Mouse (Mus musculus): ENCODE measurements around the gene Nqo1. TPM values are rescaled to one million over a fixed set of nuclear protein-coding genes. Genes with fewer than 3 reads are reported as not detected.

Nqo1 gene
- polyA plus RNA-seq, 1 experiment from 2014 or later = 10.3 TPM

DNA sequence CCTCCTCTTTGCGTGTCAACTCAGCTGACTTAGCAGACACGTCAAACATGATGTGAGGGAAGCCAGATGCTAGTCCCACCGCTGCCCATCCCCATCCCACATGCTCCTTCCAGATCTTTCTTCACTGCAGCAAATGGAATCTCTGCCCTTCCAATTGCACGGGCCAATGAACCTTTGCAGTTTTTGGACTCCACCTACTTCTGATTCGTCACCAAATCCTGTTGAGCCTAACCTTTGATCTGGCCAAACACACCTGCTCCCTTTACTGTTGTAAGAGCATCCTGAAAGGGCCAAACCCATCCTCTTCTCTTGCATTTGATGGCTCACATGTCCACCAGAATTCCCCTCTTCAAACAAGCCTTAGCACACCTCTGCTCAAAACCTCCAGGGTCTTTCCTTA, 18.4 kb downstream of the Nqo1 start:
- 59% methylated on average over 5 of the region's 5 CpGs for WGBS
- no peak for ATAC-seq (ENCODE audit: low FRiP score, low TSS enrichment)
- no peaks in the 10 kb centered on the region for H3K9me3 ChIP-seq (ENCODE audit: control insufficient read depth, low read length)
- no peak overlapping the region for H3K4me2 ChIP-seq (replicated peaks; ENCODE audit: low read depth, low read length)
- no peak overlapping the region for H3K27ac ChIP-seq (ENCODE audit: low read depth, low read length)
- H3K9ac ChIP-seq (ENCODE audit: low read depth, low read length) = no peak overlapping the region
- H3K4me3 ChIP-seq (ENCODE audit: low read length) = no peak overlapping the region
- H3K27me3 ChIP-seq (ENCODE audit: control insufficient read depth, insufficient read depth, low read length) = no peaks in the 10 kb centered on the region
- no peaks in the 10 kb centered on the region for H3K4me1 ChIP-seq (ENCODE audit: control insufficient read depth, insufficient read depth, low read length)
- peaks cover 7% of the 10 kb centered on the region; the same call in 1 of the 2 replicates for H3K36me3 ChIP-seq (ENCODE audit: control insufficient read depth, insufficient read depth, low read length)

GRCm38 (mm10) chr8:107382898-107383297, 20.1 kb downstream of the Nqo1 start:
- 74% methylated on average over 4 of the region's 4 CpGs for WGBS
- Histone ChIP-seq H3K36me3 (ENCODE audit: control insufficient read depth, insufficient read depth, low read length) (peaks cover 21% of the 10 kb centered on the region; the same call in 1 of the 2 replicates), H3K27ac (ENCODE audit: low read depth, low read length) (no peak overlapping the region), H3K27me3 (ENCODE audit: control insufficient read depth, insufficient read depth, low read length) (no peaks in the 10 kb centered on the region), H3K4me2 (replicated peaks; ENCODE audit: low read depth, low read length) (no peak overlapping the region), H3K9me3 (ENCODE audit: control insufficient read depth, low read length) (no peaks in the 10 kb centered on the region), H3K9ac (ENCODE audit: low read depth, low read length) (no peak overlapping the region), H3K4me1 (ENCODE audit: control insufficient read depth, insufficient read depth, low read length) (no peaks in the 10 kb centered on the region), H3K4me3 (ENCODE audit: low read length) (no peak overlapping the region)
- no peak for ATAC-seq (ENCODE audit: low FRiP score, low TSS enrichment)

DNA sequence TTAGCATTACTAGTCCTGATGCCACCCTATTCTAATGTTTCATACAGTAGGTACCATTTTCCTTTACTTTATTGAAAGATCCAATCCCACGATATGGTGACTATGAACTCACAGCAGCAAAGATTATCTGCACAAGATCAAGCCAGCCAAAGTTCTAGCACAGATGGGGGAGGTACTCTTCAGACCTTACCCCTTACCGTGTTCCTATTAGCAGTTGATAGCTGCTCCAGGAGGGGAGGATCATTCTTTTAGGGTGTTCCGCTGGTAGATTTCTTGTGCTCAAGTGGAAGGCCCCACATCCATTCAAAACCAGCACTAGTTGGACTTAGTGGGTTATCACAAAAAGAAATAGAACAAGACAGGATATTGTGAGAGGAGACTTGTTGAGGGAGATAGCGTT, 21.3 kb downstream of the Nqo1 start:
- Histone ChIP-seq H3K9ac (ENCODE audit: low read depth, low read length) (no peak overlapping the region), H3K27me3 (ENCODE audit: control insufficient read depth, insufficient read depth, low read length) (no peaks in the 10 kb centered on the region), H3K4me2 (replicated peaks; ENCODE audit: low read depth, low read length) (no peak overlapping the region), H3K27ac (ENCODE audit: low read depth, low read length) (no peak overlapping the region), H3K4me1 (ENCODE audit: control insufficient read depth, insufficient read depth, low read length) (no peaks in the 10 kb centered on the region), H3K36me3 (ENCODE audit: control insufficient read depth, insufficient read depth, low read length) (peaks cover 22% of the 10 kb centered on the region; the same call in 1 of the 2 replicates), H3K9me3 (ENCODE audit: control insufficient read depth, low read length) (no peaks in the 10 kb centered on the region), H3K4me3 (ENCODE audit: low read length) (no peak overlapping the region)
- no peak for ATAC-seq (ENCODE audit: low FRiP score, low TSS enrichment)
- WGBS = 94% methylated on average over 4 of the region's 4 CpGs

DNA sequence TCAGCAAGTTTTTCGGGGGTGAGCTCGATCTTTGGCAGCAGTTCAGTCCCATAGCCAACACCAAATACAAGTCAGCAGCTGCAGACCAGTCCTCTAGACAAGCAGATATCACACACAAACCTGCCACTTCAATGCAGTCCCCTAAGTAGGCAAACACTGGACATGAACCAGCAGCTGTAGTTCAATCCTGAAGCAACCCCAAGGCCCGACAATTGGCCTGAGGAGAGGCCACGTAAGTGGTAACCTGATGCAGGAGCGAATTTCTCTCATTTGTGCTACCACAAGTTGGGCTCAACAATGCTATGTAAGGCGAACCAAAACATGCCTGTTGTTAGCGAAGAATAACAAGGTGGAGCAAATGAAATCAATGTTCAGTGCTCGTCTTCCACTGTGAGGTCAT, 22.3 kb downstream of the Nqo1 start:
- H3K4me2 ChIP-seq (replicated peaks; ENCODE audit: low read depth, low read length) = no peak overlapping the region
- WGBS = 95% methylated on average over 8 of the region's 8 CpGs
- H3K27ac ChIP-seq (ENCODE audit: low read depth, low read length) = no peak overlapping the region
- H3K4me1 ChIP-seq (ENCODE audit: control insufficient read depth, insufficient read depth, low read length) = no peaks in the 10 kb centered on the region
- H3K9ac ChIP-seq (ENCODE audit: low read depth, low read length) = no peak overlapping the region
- H3K27me3 ChIP-seq (ENCODE audit: control insufficient read depth, insufficient read depth, low read length) = no peaks in the 10 kb centered on the region
- H3K4me3 ChIP-seq (ENCODE audit: low read length) = no peak overlapping the region
- peaks cover 29% of the 10 kb centered on the region; the same call in 1 of the 2 replicates for H3K36me3 ChIP-seq (ENCODE audit: control insufficient read depth, insufficient read depth, low read length)
- ATAC-seq (ENCODE audit: low FRiP score, low TSS enrichment) = no peak
- H3K9me3 ChIP-seq (ENCODE audit: control insufficient read depth, low read length) = no peaks in the 10 kb centered on the region

- ATAC-seq (ENCODE audit: low FRiP score, low TSS enrichment) = no peak
- H3K4me1 ChIP-seq (ENCODE audit: control insufficient read depth, insufficient read depth, low read length) = no peaks in the 10 kb centered on the region
- no peak overlapping the region for H3K4me3 ChIP-seq (ENCODE audit: low read length)
- no peaks in the 10 kb centered on the region for H3K9me3 ChIP-seq (ENCODE audit: control insufficient read depth, low read length)
- H3K9ac ChIP-seq (ENCODE audit: low read depth, low read length) = no peak overlapping the region
- no peak overlapping the region for H3K4me2 ChIP-seq (replicated peaks; ENCODE audit: low read depth, low read length)
- WGBS = 94% methylated on average over 3 of the region's 3 CpGs
- H3K27ac ChIP-seq (ENCODE audit: low read depth, low read length) = no peak overlapping the region
- H3K36me3 ChIP-seq (ENCODE audit: control insufficient read depth, insufficient read depth, low read length) = peaks cover 44% of the 10 kb centered on the region
- no peaks in the 10 kb centered on the region for H3K27me3 ChIP-seq (ENCODE audit: control insufficient read depth, insufficient read depth, low read length)
Measured at GRCm38 (mm10) chr8:107377346-107377745, 25.7 kb downstream of the Nqo1 start.

DNA sequence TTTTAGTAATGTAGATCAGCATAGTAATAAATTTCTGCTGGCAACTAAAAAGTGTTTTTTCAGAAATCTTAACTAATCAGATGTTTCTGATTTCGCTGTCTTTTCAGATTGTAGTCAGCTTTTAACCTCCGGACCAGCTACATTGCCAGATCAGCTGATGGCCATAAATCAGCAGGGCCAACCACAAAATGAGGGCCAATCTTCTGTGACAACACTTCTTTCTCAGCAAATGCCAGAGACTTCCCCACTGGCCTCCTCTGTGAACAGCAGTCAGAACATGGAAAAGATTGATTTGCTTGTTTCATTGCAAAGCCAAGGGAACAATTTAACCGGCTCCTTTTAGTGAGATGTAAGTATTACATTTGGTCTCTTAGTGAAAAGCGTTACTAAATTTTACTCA, 32.7 kb downstream of the Nqo1 start:
- H3K27ac ChIP-seq (ENCODE audit: low read depth, low read length) = no peak overlapping the region
- no peaks in the 10 kb centered on the region for H3K9me3 ChIP-seq (ENCODE audit: control insufficient read depth, low read length)
- no peak overlapping the region for H3K9ac ChIP-seq (ENCODE audit: low read depth, low read length)
- H3K27me3 ChIP-seq (ENCODE audit: control insufficient read depth, insufficient read depth, low read length) = no peaks in the 10 kb centered on the region
- peaks cover 77% of the 10 kb centered on the region for H3K36me3 ChIP-seq (ENCODE audit: control insufficient read depth, insufficient read depth, low read length)
- H3K4me1 ChIP-seq (ENCODE audit: control insufficient read depth, insufficient read depth, low read length) = no peaks in the 10 kb centered on the region
- H3K4me2 ChIP-seq (replicated peaks; ENCODE audit: low read depth, low read length) = no peak overlapping the region
- no peak overlapping the region for H3K4me3 ChIP-seq (ENCODE audit: low read length)
- no peak for ATAC-seq (ENCODE audit: low FRiP score, low TSS enrichment)
- 85% methylated on average over 4 of the region's 4 CpGs for WGBS

Other genes with a start within 250 kb of the Nqo1 start
- gene Nfat5, start 109.7 kb downstream of the Nqo1 start, polyA plus RNA-seq (2014; fragmentation: Nextera tagmentation; extraction: Ambion mirVana) = 30.1 and 33.9 TPM in 2 replicates
- 84.5 and 85.3 TPM in 2 replicates for gene Nob1, start 21.8 kb upstream of the Nqo1 start, polyA plus RNA-seq (2014; fragmentation: Nextera tagmentation; extraction: Ambion mirVana)
- 34.8 and 43.7 TPM in 2 replicates for gene Wwp2, start 33.2 kb upstream of the Nqo1 start, polyA plus RNA-seq (2014; fragmentation: Nextera tagmentation; extraction: Ambion mirVana)
- gene Psmd7, start 185.3 kb upstream of the Nqo1 start, polyA plus RNA-seq (2014; fragmentation: Nextera tagmentation; extraction: Ambion mirVana) = 266 and 271 TPM in 2 replicates

All from kidney, embryonic 14.5 days (tissue).